Mouse (Mus musculus) brain, embryonic 14.5 days (tissue): ENCODE results near the gene Hspa1l.

ENCODE experiments used
- CTCF ChIP-seq: fragments of 200-500 bp; IDR thresholded peaks from 2 replicates; pipeline ENCODE4 v1.5.1; 2012; ENCODE audit warnings: inconsistent platforms, mild to moderate bottlenecking, moderate library complexity, borderline replicate concordance; ENCODE audit not compliant: insufficient read depth, insufficient read length; ENCODE audit errors: extremely low read depth
- POLR2A ChIP-seq: fragments of 200-500 bp; IDR thresholded peaks from 2 replicates; pipeline ENCODE4 v1.6.1; 2012; ENCODE audit warnings: mild to moderate bottlenecking, inconsistent platforms, borderline replicate concordance; ENCODE audit not compliant: poor library complexity, insufficient read depth, insufficient read length, severe bottlenecking; ENCODE audit errors: extremely low read depth

GRCm38 (mm10) chr17:34924258-34924657 lies 48.2 kb upstream of the Hspa1l start:
- TF ChIP-seq POLR2A: no peak
- TF ChIP-seq CTCF: no peak
